Mouse (Mus musculus): Measurements from ENCODE around the gene Pafah2.

DNA sequence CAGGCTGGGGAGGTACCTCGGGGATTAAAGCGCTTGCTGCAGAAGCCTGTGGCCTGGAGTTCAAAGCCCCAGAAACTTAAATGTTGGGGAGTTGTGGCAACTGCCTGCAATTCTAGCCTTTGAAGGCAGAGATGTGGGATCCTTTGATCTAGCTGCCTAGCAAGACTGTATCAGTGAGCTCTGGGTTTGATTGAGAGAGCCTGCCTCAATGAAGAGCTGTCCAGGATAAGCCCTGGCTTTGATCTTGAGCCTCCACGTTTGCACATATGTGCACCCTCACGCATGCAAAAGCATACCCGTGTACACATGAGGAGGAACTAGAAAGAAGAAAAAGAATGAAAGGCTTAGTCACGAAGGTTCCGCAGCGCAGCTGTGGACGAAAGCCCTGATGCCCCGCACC lies 40.5 kb downstream of the Pafah2 start:
- TF ChIP-seq CTCF (conservative IDR thresholded peaks at IDR 0.05; ENCODE audit: low read length) (no peak), POU5F1 (IDR thresholded peaks at IDR 0.05; ENCODE audit: borderline replicate concordance, low read length) (no peak), NANOG (IDR thresholded peaks at IDR 0.05; ENCODE audit: borderline replicate concordance, low read length) (no peak)

All from E14TG2a.4 (cell line).